Mouse (Mus musculus): ENCODE measurements around the gene Prr3. TPM values are rescaled to one million over a fixed set of nuclear protein-coding genes. Genes with fewer than 3 reads are reported as not detected.

Gene Prr3
- polyA plus RNA-seq, 1 experiment = 33.5 TPM

DNA sequence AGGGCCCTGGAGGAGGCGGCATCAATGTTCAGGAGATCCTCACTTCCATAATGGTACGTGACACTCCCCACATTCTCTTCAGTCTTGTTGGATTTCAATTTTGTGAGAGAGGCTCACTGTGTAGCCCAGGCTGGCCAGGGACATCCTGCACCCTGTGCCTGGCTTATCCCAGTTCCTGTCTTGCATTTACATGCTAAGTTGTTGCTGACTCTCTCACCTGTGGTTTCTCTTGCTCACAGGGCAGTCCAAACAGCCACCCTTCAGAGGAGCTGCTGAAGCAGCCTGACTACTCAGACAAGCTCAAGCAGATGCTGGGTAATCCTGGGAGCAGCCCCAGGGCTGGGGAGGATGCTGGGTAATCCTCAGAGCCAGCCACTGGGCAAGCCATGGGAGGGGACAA, 50.5 kb downstream of the Prr3 start:
- TF ChIP-seq POLR2A (IDR thresholded peaks at IDR 0.05; ENCODE audit: insufficient read depth, low read length) = no peak
- TF ChIP-seq EP300 (IDR thresholded peaks at IDR 0.05; ENCODE audit: insufficient read depth, low read depth, low read length) = no peak
- TF ChIP-seq CTCF (IDR thresholded peaks at IDR 0.05; ENCODE audit: low read depth, low read length) = no peak
- H3K4me1 ChIP-seq (ENCODE audit: control insufficient read depth, insufficient read depth, low read length) = no peaks in the 10 kb centered on the region
- no peaks in the 10 kb centered on the region for H3K9me3 ChIP-seq (replicated peaks; ENCODE audit: control insufficient read depth, insufficient read depth, low read length, poor library complexity, severe bottlenecking)
- H3K4me3 ChIP-seq (ENCODE audit: low read depth, low read length) = no peak overlapping the region
- H3K27me3 ChIP-seq (ENCODE audit: control insufficient read depth, insufficient read depth, low read length, poor library complexity, severe bottlenecking) = no peaks in the 10 kb centered on the region
- no peak overlapping the region for H3K9ac ChIP-seq (ENCODE audit: low read depth, poor library complexity, severe bottlenecking)
- H3K36me3 ChIP-seq (ENCODE audit: control insufficient read depth, insufficient read depth, low read length, poor library complexity, severe bottlenecking) = peaks cover 43% of the 10 kb centered on the region
- H3K27ac ChIP-seq (ENCODE audit: insufficient read depth, low read length) = no peak overlapping the region

DNA sequence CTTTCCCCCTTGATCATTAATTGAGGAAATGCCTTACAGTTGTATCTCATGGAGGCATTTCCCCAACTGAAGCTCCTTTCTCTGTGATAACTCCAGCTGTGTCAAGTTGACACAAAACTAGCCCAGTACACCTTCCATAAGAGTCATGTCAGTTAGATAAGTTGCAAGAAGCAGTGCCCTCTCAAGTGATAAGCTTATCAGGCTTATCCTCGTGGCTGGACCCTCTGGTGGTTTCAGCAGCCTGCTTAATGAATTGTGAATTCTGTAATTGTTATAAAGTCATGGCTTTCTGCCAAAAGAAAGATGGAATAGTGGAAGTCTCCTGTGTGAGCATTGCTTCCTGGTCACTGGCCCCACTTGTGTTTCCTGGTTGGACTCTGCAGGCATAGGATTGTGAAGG, 52.6 kb downstream of the Prr3 start:
- Histone ChIP-seq H3K9ac (ENCODE audit: low read depth, poor library complexity, severe bottlenecking) (no peak overlapping the region), H3K4me3 (ENCODE audit: low read depth, low read length) (no peak overlapping the region), H3K27ac (ENCODE audit: insufficient read depth, low read length) (no peak overlapping the region), H3K27me3 (ENCODE audit: control insufficient read depth, insufficient read depth, low read length, poor library complexity, severe bottlenecking) (no peaks in the 10 kb centered on the region), H3K4me1 (ENCODE audit: control insufficient read depth, insufficient read depth, low read length) (no peaks in the 10 kb centered on the region), H3K36me3 (ENCODE audit: control insufficient read depth, insufficient read depth, low read length, poor library complexity, severe bottlenecking) (peaks cover 60% of the 10 kb centered on the region), H3K9me3 (replicated peaks; ENCODE audit: control insufficient read depth, insufficient read depth, low read length, poor library complexity, severe bottlenecking) (no peaks in the 10 kb centered on the region)
- TF ChIP-seq POLR2A (IDR thresholded peaks at IDR 0.05; ENCODE audit: insufficient read depth, low read length) (no peak), CTCF (IDR thresholded peaks at IDR 0.05; ENCODE audit: low read depth, low read length) (no peak), EP300 (IDR thresholded peaks at IDR 0.05; ENCODE audit: insufficient read depth, low read depth, low read length) (no peak)

DNA sequence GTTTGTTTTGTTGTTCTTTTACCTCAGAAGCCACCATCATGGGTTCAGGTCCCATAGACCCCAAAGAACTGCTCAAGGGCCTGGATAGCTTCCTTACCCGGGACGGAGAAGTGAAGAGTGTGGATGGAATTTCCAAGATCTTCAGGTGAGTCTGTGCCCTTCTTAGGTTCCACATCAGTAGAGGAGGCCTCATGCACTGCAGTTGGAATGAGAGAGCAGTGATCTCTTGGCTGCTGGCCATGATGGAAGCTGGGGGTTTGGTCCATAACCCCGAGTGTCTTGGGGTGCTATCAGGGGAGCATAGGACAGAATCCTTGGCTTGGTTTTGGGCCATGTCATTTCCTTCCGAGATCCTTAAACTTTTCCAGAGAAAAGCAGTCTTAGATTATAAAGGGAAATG, 56.8 kb downstream of the Prr3 start:
- H3K27ac ChIP-seq (ENCODE audit: insufficient read depth, low read length) = no peak overlapping the region
- H3K9me3 ChIP-seq (replicated peaks; ENCODE audit: control insufficient read depth, insufficient read depth, low read length, poor library complexity, severe bottlenecking) = no peaks in the 10 kb centered on the region
- peaks cover 43% of the 10 kb centered on the region for H3K36me3 ChIP-seq (ENCODE audit: control insufficient read depth, insufficient read depth, low read length, poor library complexity, severe bottlenecking)
- peaks cover 2% of the 10 kb centered on the region for H3K4me1 ChIP-seq (ENCODE audit: control insufficient read depth, insufficient read depth, low read length)
- H3K27me3 ChIP-seq (ENCODE audit: control insufficient read depth, insufficient read depth, low read length, poor library complexity, severe bottlenecking) = no peaks in the 10 kb centered on the region
- TF ChIP-seq EP300 (IDR thresholded peaks at IDR 0.05; ENCODE audit: insufficient read depth, low read depth, low read length) (no peak), POLR2A (IDR thresholded peaks at IDR 0.05; ENCODE audit: insufficient read depth, low read length) (no peak), CTCF (IDR thresholded peaks at IDR 0.05; ENCODE audit: low read depth, low read length) (no peak)
- H3K9ac ChIP-seq (ENCODE audit: low read depth, poor library complexity, severe bottlenecking) = no peak overlapping the region
- H3K4me3 ChIP-seq (ENCODE audit: low read depth, low read length) = no peak overlapping the region

DNA sequence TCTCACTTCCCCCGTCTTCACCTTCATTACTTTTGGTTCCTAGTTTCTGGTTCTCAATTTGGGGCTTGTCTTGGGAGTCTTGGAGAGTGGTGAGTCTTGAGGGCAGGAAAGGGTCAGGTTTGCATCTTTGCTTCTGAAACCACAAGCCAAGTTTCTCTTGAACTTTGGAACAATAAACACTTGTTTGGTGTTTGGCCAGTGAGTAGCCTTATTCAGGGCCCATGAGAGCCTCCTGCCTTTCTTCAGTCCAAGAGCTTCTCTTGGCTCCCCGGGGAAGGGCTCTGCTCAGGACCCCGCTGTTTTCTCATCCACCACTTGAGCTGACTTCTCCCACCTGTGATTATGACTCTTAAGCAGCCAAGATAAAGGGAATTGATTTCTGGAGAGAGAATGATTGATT, 57.5 kb downstream of the Prr3 start:
- Histone ChIP-seq H3K4me3 (ENCODE audit: low read depth, low read length) (no peak overlapping the region), H3K36me3 (ENCODE audit: control insufficient read depth, insufficient read depth, low read length, poor library complexity, severe bottlenecking) (peaks cover 41% of the 10 kb centered on the region), H3K9ac (ENCODE audit: low read depth, poor library complexity, severe bottlenecking) (no peak overlapping the region), H3K4me1 (ENCODE audit: control insufficient read depth, insufficient read depth, low read length) (peaks cover 2% of the 10 kb centered on the region), H3K27me3 (ENCODE audit: control insufficient read depth, insufficient read depth, low read length, poor library complexity, severe bottlenecking) (no peaks in the 10 kb centered on the region), H3K27ac (ENCODE audit: insufficient read depth, low read length) (no peak overlapping the region), H3K9me3 (replicated peaks; ENCODE audit: control insufficient read depth, insufficient read depth, low read length, poor library complexity, severe bottlenecking) (no peaks in the 10 kb centered on the region)
- no peak for TF ChIP-seq POLR2A (IDR thresholded peaks at IDR 0.05; ENCODE audit: insufficient read depth, low read length)

Other genes with a start within 250 kb of the Prr3 start
- 31.3 and 35.5 TPM in 2 replicates for gene Ier3, start 158.6 kb downstream of the Prr3 start, polyA plus RNA-seq (2011; ENCODE audit: insufficient read depth, insufficient read length, low read depth, missing spikeins)
- gene Flot1, start 157.0 kb downstream of the Prr3 start, polyA plus RNA-seq (2011; ENCODE audit: insufficient read depth, insufficient read length, low read depth, missing spikeins) = 46.8 and 47.4 TPM in 2 replicates
- gene Tubb5, start 141.9 kb downstream of the Prr3 start, polyA plus RNA-seq (2011; ENCODE audit: insufficient read depth, insufficient read length, low read depth, missing spikeins) = 1,430 and 1,461 TPM in 2 replicates
- 131 and 147 TPM in 2 replicates for gene Mdc1, start 138.7 kb downstream of the Prr3 start, polyA plus RNA-seq (2011; ENCODE audit: insufficient read depth, insufficient read length, low read depth, missing spikeins)
- 32.9 and 35.3 TPM in 2 replicates for gene Nrm, start 118.9 kb downstream of the Prr3 start, polyA plus RNA-seq (2011; ENCODE audit: insufficient read depth, insufficient read length, low read depth, missing spikeins)
- gene Ppp1r18, start 114.6 kb downstream of the Prr3 start, polyA plus RNA-seq (2011; ENCODE audit: insufficient read depth, insufficient read length, low read depth, missing spikeins) = 18.6 and 20.1 TPM in 2 replicates
- 533 and 573 TPM in 2 replicates for gene Dhx16, start 100.4 kb downstream of the Prr3 start, polyA plus RNA-seq (2011; ENCODE audit: insufficient read depth, insufficient read length, low read depth, missing spikeins)
- 58.1 and 58.9 TPM in 2 replicates for gene 2310061I04Rik, start 82.8 kb downstream of the Prr3 start, polyA plus RNA-seq (2011; ENCODE audit: insufficient read depth, insufficient read length, low read depth, missing spikeins)
- gene Atat1, start 70.2 kb downstream of the Prr3 start, polyA plus RNA-seq (2011; ENCODE audit: insufficient read depth, insufficient read length, low read depth, missing spikeins) = 33.4 and 42.5 TPM in 2 replicates
- gene Mrps18b, start 63.8 kb downstream of the Prr3 start, polyA plus RNA-seq (2011; ENCODE audit: insufficient read depth, insufficient read length, low read depth, missing spikeins) = 117 and 144 TPM in 2 replicates
- gene Ppp1r10, start 63.8 kb downstream of the Prr3 start, polyA plus RNA-seq (2011; ENCODE audit: insufficient read depth, insufficient read length, low read depth, missing spikeins) = 54.0 and 58.7 TPM in 2 replicates
- 174 and 213 TPM in 2 replicates for gene Abcf1, start 10.5 kb downstream of the Prr3 start, polyA plus RNA-seq (2011; ENCODE audit: insufficient read depth, insufficient read length, low read depth, missing spikeins)
- gene Gnl1, start 385 bp downstream of the Prr3 start, polyA plus RNA-seq (2011; ENCODE audit: insufficient read depth, insufficient read length, low read depth, missing spikeins) = 34.5 and 37.0 TPM in 2 replicates
- 0.78 TPM in 1 of 2 replicates, not detected in the other for gene H2-T24, start 40.3 kb upstream of the Prr3 start, polyA plus RNA-seq (2011; ENCODE audit: insufficient read depth, insufficient read length, low read depth, missing spikeins)
- gene H2-T23, start 52.6 kb upstream of the Prr3 start, polyA plus RNA-seq (2011; ENCODE audit: insufficient read depth, insufficient read length, low read depth, missing spikeins) = 0.46 and 1.1 TPM in 2 replicates
- gene H2-T22, start 62.5 kb upstream of the Prr3 start, polyA plus RNA-seq (2011; ENCODE audit: insufficient read depth, insufficient read length, low read depth, missing spikeins) = 17.3 and 18.2 TPM in 2 replicates
- gene Gm6034, start 62.7 kb upstream of the Prr3 start, polyA plus RNA-seq (2011; ENCODE audit: insufficient read depth, insufficient read length, low read depth, missing spikeins) = not detected in 2 replicates
- not detected in 2 replicates for gene Gm11127, start 78.1 kb upstream of the Prr3 start, polyA plus RNA-seq (2011; ENCODE audit: insufficient read depth, insufficient read length, low read depth, missing spikeins)
- 0.41 TPM in 1 of 2 replicates, not detected in the other for gene Gm19684, start 141.4 kb upstream of the Prr3 start, polyA plus RNA-seq (2011; ENCODE audit: insufficient read depth, insufficient read length, low read depth, missing spikeins)
- gene Gm7030, start 149.2 kb upstream of the Prr3 start, polyA plus RNA-seq (2011; ENCODE audit: insufficient read depth, insufficient read length, low read depth, missing spikeins) = 0.81 and 1.4 TPM in 2 replicates
- 13.5 and 17.5 TPM in 2 replicates for gene Gm8909, start 188.3 kb upstream of the Prr3 start, polyA plus RNA-seq (2011; ENCODE audit: insufficient read depth, insufficient read length, low read depth, missing spikeins)
- 0.64 and 0.84 TPM in 2 replicates for gene H2-T3, start 210.1 kb upstream of the Prr3 start, polyA plus RNA-seq (2011; ENCODE audit: insufficient read depth, insufficient read length, low read depth, missing spikeins)

Data from ES-Bruce4 (cell line).